Mouse (Mus musculus) ES-E14 (cell line): ENCODE measurements around the gene Mterf4. TPM values are rescaled to one million over a fixed set of nuclear protein-coding genes. Genes with fewer than 3 reads are reported as not detected.

ENCODE experiments used
- DNase-seq: peaks from one replicate; pipeline ENCODE4 v3.0.0-alpha.2; 2013; ENCODE audit warnings: low read depth, low spot score
- H3K27ac ChIP-seq: 2 replicates; pipeline ENCODE4 v1.5.1; 2012; ENCODE audit warnings: low read depth, mild to moderate bottlenecking, low read length, moderate library complexity, mixed read lengths; ENCODE audit not compliant: poor library complexity, insufficient read depth, severe bottlenecking
- H3K36me3 ChIP-seq: 2 replicates; pipeline ENCODE4 v1.6.1; 2012; ENCODE audit warnings: mild to moderate bottlenecking, low read length, moderate library complexity, mixed read lengths; ENCODE audit not compliant: control insufficient read depth, poor library complexity, insufficient read depth, severe bottlenecking
- H3K4me1 ChIP-seq, 2 experiments: fragments of 150-350 bp in 1 of 2; sonication (generic) in 1 of 2; 2 replicates each; pipeline ENCODE4 v1.6.1; 2012; ENCODE audit warnings: low read length in 2 of 2, mild to moderate bottlenecking in 1 of 2, mixed read lengths in 1 of 2; ENCODE audit not compliant: control insufficient read depth in 2 of 2, insufficient read depth in 2 of 2, poor library complexity in 1 of 2
- H3K4me3 ChIP-seq, 2 experiments: fragments of 150-350 bp in 1 of 2; sonication (generic) in 1 of 2; 2 replicates each; pipeline ENCODE4 v1.5.1; 2012; ENCODE audit warnings: low read length in 2 of 2, low read depth in 1 of 2, mild to moderate bottlenecking in 1 of 2, mixed read lengths in 1 of 2; ENCODE audit not compliant: insufficient read depth in 1 of 2, poor library complexity in 1 of 2, severe bottlenecking in 1 of 2
- H3K9ac ChIP-seq: 2 replicates; pipeline ENCODE4 v1.6.1; 2012; ENCODE audit warnings: low read depth, mild to moderate bottlenecking, low read length, mixed read lengths; ENCODE audit not compliant: poor library complexity, insufficient read depth, severe bottlenecking
- H3K9me3 ChIP-seq: fragments of 150-350 bp; sonication (generic); 2 replicates; pipeline ENCODE4 v1.6.1; 2012; ENCODE audit warnings: low read depth, mild to moderate bottlenecking, low read length; ENCODE audit not compliant: control insufficient read depth, insufficient read depth
- CHD2 ChIP-seq: IDR thresholded peaks from 2 replicates; pipeline ENCODE4 v1.6.1; 2014; ENCODE audit warnings: mild to moderate bottlenecking, low read depth, low read length, inconsistent platforms
- HCFC1 ChIP-seq: IDR thresholded peaks from 2 replicates; pipeline ENCODE4 v1.6.1; 2012; ENCODE audit warnings: low read length, inconsistent platforms, borderline replicate concordance; ENCODE audit not compliant: insufficient read depth
- MAFK ChIP-seq: IDR thresholded peaks from 2 replicates; pipeline ENCODE4 v1.6.1; 2014; ENCODE audit warnings: mild to moderate bottlenecking, low read depth, low read length, inconsistent platforms; ENCODE audit not compliant: insufficient read depth
- ZC3H11A ChIP-seq: IDR thresholded peaks from 2 replicates; pipeline ENCODE4 v1.6.1; 2012; ENCODE audit warnings: low read depth, mild to moderate bottlenecking, inconsistent platforms, low read length, borderline replicate concordance
- ZNF384 ChIP-seq: IDR thresholded peaks from 2 replicates; pipeline ENCODE4 v1.6.1; 2012; ENCODE audit warnings: low read depth, low read length, inconsistent platforms
- in situ Hi-C, 2 experiments: fragments of 600-800 bp; cut with MboI; formaldehyde crosslinking; loops; one replicate each; pipeline ENCODE4 v1.15.1; 2025; ENCODE audit warnings: low sequenced_read_pairs in 2 of 2, inconsistent platforms in 1 of 2; ENCODE audit not compliant: unreplicated experiment in 2 of 2
- total RNA-seq: library from RNA; depleted of rRNA; stranded (reverse); fragments of 300-350 nt; gene quantifications from 2 replicates; pipeline ENCODE4 v1.2.3, GENCODE M21; 2012

The Mterf4 gene
- total RNA-seq, 1 experiment, result 38.9 TPM

DNA sequence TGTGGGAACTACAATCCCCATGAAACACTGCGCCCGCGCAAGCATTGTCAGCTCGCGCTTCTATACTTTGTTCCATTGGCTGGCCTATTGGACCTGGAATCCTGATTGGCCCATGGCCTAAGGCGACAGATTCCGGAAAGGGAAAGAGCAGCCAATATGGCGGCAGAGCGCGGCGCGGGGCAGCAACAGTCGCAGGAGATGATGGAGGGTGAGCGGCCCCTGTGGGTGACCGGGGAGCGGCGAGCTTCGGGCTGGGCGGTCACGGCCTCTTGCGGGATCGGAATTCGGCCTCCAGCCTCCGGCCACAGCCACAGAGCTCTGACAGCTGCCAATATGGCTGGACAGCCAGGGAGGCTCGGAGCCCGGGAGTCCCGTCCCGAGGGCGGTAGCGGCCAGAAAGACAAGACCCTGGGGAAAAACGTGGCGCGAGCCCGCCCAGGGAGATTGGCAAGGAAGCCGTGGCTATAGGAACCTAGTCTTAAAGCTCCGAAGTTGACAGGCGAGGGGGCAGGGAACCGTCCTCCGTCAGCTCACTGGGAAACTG lies 37.9 kb upstream of the Mterf4 start:
- peak; percentile 95 for DNase-seq
- in situ Hi-C loops, result no loop called here
- TF ChIP-seq HCFC1 (peak; percentile 92), ZC3H11A (no peak), CHD2 (peak; percentile 51; the same call in 1 of the 2 replicates)
- no peaks in the 10 kb centered on the region for H3K9me3 ChIP-seq
- H3K4me1 ChIP-seq, result peaks cover 0 to 2% of the 10 kb centered on the region in 2 experiments; a peak in 1 of 4 replicates
- peak overlapping the region; percentile 94 for H3K9ac ChIP-seq
- no peak overlapping the region for H3K27ac ChIP-seq
- H3K4me3 ChIP-seq, result peak overlapping the region; percentile 76 to 99
- H3K36me3 ChIP-seq, result peaks cover 6% of the 10 kb centered on the region; the same call in 1 of the 2 replicates

DNA sequence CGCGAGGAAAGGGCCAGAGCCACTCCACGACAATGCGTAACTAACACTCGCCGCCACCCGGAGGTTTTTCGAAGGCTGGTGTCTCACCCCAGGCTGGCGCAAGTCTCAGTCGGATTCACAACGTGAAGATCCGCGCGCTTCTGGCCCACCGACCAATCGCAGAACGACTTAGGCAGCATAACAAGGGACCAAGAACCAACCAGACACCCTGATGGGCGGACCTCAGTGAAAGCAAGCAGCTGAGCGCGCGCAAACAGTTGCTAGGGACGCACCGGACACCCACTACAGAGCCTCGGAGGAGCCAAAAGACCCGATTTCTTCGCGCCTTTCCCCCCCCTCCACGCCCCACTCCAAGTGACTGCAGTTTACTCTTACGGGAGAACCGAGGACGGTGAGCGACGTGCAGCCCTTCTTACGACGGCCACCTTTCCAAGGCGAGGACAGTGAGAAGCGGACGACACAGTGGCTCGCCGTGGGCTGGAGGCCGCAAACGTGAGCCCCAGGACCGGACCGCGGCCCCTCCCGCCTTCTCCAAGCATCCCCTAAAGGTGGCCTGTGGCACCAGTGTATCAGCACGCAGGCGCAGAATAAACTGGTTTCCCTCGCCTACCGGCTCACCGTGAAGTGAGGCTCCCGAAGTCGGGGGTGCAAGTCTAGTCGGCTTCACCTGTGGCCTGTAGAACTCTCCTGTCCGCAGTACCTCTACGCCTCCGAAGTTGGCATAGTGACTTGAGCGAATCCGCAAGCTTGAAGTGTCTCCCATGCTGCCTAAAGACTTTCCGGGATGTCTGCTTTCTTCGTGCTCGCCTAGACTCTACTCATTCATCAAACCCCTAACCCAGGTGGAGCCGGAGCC lies 37.2 kb upstream of the Mterf4 start, which contains the start of the genes Ppp1r7 and Pask:
Gene Ppp1r7 (plus strand): TSS at position 207 of the 856 bp plus-strand sequence.
Gene Pask (minus strand): TSS at position 835 of the 856 bp plus-strand sequence.
- Histone ChIP-seq H3K27ac (no peak within 1 kb of the TSS), H3K4me1 (peaks cover 0 to 2% of the 10 kb centered on the region in 2 experiments; a peak in 1 of 4 replicates), H3K36me3 (peaks cover 6% of the 10 kb centered on the region; the same call in 1 of the 2 replicates), H3K4me3 (peak within 1 kb of the TSS; percentile 82 to 99), H3K9me3 (no peaks in the 10 kb centered on the region), H3K9ac (peak within 1 kb of the TSS; percentile 94)
- peak; percentile 94 for DNase-seq
- in situ Hi-C loops, result no loop called here
- TF ChIP-seq ZNF384 (no peak), HCFC1 (peak; percentile 83), ZC3H11A (no peak), CHD2 (0 out of 2 replicates have a peak, but pooled peaks have one; percentile 11), MAFK (no peak)

DNA sequence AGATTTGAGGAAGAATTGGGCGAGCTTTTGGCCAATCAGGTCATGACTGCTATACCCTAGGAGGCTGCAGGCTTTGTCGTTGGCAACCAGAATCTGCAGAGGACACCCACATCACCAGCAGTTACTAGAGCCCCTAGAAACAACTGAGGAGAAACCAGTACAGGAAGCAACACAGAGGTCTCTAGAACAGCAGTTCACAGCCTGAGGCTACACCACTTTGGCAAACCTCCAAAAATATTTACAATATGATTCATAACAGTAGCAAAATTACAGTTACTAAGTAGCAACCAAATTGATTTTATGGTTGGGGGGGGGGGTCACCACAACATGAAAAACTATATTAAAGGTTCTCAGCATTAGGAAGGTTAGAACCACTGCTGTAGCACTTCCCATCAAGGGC lies 28.9 kb upstream of the Mterf4 start:
- no peak for TF ChIP-seq MAFK
- no peak for TF ChIP-seq HCFC1
- TF ChIP-seq ZC3H11A, result no peak
- TF ChIP-seq CHD2, result no peak
- TF ChIP-seq ZNF384, result no peak
- Histone ChIP-seq H3K4me3 (no peak overlapping the region), H3K9ac (no peak overlapping the region), H3K4me1 (no peaks in the 10 kb centered on the region; a peak in 1 of 4 replicates), H3K36me3 (peaks cover 19% of the 10 kb centered on the region), H3K27ac (peak overlapping the region; percentile 42; the same call in 1 of the 2 replicates), H3K9me3 (no peaks in the 10 kb centered on the region)
- no peak for DNase-seq
- in situ Hi-C loops, result no loop called here

DNA sequence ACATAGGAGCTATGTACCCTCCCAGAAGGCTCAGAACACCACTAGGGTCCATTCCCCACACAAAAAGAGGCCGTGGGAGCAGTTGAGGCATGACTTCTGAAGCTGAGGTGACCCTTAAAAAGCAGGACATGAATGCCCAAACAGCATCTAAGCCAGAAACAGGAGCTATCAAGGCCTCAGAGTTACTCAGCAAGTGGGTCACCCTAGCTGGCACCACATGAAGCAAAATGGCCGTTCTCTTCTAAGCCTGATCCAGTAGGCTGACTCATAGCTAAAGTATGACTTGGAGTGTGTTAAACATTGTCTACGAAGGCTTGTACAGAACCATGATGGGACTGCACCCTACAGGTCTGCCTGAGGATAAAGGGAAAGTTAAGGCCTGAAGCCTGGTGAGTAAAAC lies 20.7 kb upstream of the Mterf4 start:
- no peaks in the 10 kb centered on the region for H3K9me3 ChIP-seq
- in situ Hi-C loops, result no loop called here
- H3K9ac ChIP-seq, result no peak overlapping the region
- no peak overlapping the region for H3K4me3 ChIP-seq
- DNase-seq, result no peak
- TF ChIP-seq HCFC1 (no peak), MAFK (no peak), ZNF384 (no peak), CHD2 (no peak)
- H3K27ac ChIP-seq, result no peak overlapping the region
- no peaks in the 10 kb centered on the region for H3K4me1 ChIP-seq
- H3K36me3 ChIP-seq, result peaks cover 43% of the 10 kb centered on the region

DNA sequence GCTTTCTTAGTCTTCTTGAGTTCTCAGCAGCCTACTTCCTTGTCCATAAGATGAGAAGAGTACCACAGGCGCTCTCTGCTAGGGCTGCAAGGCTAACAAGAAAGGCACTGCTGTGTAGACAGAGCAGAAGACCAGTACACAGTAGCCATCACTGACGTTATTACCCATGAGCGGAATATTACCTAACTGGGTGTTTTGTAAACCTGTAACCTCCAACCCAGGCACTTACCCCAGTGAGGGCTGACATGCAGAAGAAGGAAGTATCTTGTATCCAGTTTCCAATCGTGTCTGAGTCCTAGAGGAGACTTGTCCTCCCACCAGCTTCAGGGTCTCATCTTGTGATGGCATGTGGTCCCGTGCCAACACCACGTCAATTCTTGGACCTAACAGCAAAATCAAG lies 18.3 kb upstream of the Mterf4 start:
- Histone ChIP-seq H3K4me3 (no peak overlapping the region), H3K4me1 (no peaks in the 10 kb centered on the region), H3K36me3 (peaks cover 57% of the 10 kb centered on the region), H3K27ac (no peak overlapping the region), H3K9ac (no peak overlapping the region), H3K9me3 (no peaks in the 10 kb centered on the region)
- in situ Hi-C loops, result no loop called here
- DNase-seq, result no peak
- TF ChIP-seq CHD2, result no peak
- TF ChIP-seq MAFK, result no peak
- TF ChIP-seq ZC3H11A, result no peak
- TF ChIP-seq HCFC1, result no peak
- TF ChIP-seq ZNF384, result no peak
